Mouse (Mus musculus) lung, adult 10 weeks (tissue): ENCODE measurements around the gene Ddah1. TPM values are rescaled to one million over a fixed set of nuclear protein-coding genes. Genes with fewer than 3 reads are reported as not detected.

ENCODE experiments used
- polyA plus RNA-seq: library from polyadenylated mRNA; stranded (reverse); fragments of 350-450 nt; fragmentation: Illumina TruSeq; extraction: RNeasy Lipid Tissue Mini Kit (QIAGEN cat#74804); gene quantifications from one replicate; pipeline ENCODE4 v1.2.3, GENCODE M21; 2014; ENCODE audit warnings: low read depth, low replicate concordance; ENCODE audit not compliant: insufficient read depth

Gene Ddah1
- polyA plus RNA-seq: 6.0 TPM

DNA sequence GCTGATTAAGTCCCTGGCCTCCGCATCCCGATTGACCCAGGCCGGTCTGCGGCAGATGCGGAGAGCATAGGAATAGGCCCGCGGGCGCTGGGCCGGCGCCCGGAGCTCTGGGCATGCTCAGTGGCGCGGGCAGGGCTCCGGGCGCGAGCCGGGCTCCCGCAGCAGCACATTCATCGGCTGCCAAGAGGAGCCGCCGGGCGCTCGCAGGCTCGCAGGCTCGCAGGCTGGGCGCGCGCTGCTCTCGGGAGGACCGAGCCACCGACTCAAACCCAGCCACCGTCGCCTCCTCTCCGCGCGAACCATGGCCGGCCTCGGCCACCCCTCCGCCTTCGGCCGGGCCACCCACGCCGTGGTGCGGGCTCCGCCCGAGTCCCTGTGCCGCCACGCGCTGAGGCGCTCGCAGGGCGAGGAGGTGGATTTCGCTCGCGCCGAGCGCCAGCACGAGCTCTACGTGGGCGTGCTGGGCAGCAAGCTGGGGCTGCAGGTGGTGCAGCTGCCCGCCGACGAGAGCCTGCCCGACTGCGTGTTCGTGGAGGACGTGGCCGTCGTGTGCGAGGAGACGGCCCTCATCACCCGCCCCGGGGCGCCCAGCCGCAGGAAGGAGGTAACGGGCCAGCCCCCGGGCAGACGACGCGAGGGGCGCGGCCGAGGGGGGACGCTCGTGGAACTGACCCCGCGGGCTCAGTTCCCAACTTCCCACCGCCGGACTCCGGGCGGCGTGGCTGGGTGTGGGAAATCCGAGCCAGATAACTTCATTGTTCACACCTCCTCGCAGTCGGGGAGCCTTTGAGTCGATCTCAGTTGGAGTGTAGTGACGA is at the start of gene Ddah1:
Gene Ddah1, plus strand, starts transcription at position 115 of the 818 bp plus-strand sequence.

GRCm38 (mm10) chr3:145922019-145922854 is 163.8 kb downstream of the Ddah1 start, which contains the start of gene Bcl10:
Bcl10 (plus strand) TSS chr3:145922804.

GRCm38 (mm10) chr3:145937505-145938404 is 179.3 kb downstream of the Ddah1 start, which contains the start of gene 2410004B18Rik:
2410004B18Rik (plus strand) TSS chr3:145938014.

Other genes starting within 250 kb of the Ddah1 start
- 12.7 TPM for gene Znhit6, start 182.5 kb upstream of the Ddah1 start, polyA plus RNA-seq
- 124 TPM for gene Ccn1, start 108.7 kb upstream of the Ddah1 start, polyA plus RNA-seq
- gene Bcl10, start 164.1 kb downstream of the Ddah1 start, polyA plus RNA-seq: 31.4 TPM
- gene 2410004B18Rik, start 179.3 kb downstream of the Ddah1 start, polyA plus RNA-seq: 26.5 TPM
- gene Syde2, start 229.2 kb downstream of the Ddah1 start, polyA plus RNA-seq: 4.7 TPM